Mouse (Mus musculus) embryo, embryonic 10 days (tissue): ENCODE measurements around the gene Trarg1.
"Not testable (repeated sequence)": the region's sequence is repeated elsewhere in the genome, so short reads cannot be mapped to it uniquely, and the experiment has no call there.

Source experiments
- DNase-seq: peaks from one replicate; pipeline ENCODE4 v3.0.0-alpha.2; 2015; ENCODE audit warnings: low spot score

Trarg1 gene

GRCm38 (mm10) chr11:76679508-76679907, at the start of gene Trarg1:
Gene Trarg1 (plus strand): TSS chr11:76679808.
- not testable (repeated sequence) for DNase-seq

GRCm38 (mm10) chr11:76630023-76630422, 49.6 kb upstream of the Trarg1 start:
- DNase-seq, result no peak

- DNase-seq, result no peak
Measured at GRCm38 (mm10) chr11:76630487-76630886, 49.1 kb upstream of the Trarg1 start.

GRCm38 (mm10) chr11:76639269-76639985, 40.2 kb upstream of the Trarg1 start:
- DNase-seq, result no peak

- no peak for DNase-seq
Measured at GRCm38 (mm10) chr11:76640231-76640630, 39.4 kb upstream of the Trarg1 start.

- no peak for DNase-seq
Measured at GRCm38 (mm10) chr11:76644257-76644656, 35.4 kb upstream of the Trarg1 start.

- DNase-seq, result no peak
Measured at GRCm38 (mm10) chr11:76645036-76645435, 34.6 kb upstream of the Trarg1 start.

GRCm38 (mm10) chr11:76645955-76646354, 33.7 kb upstream of the Trarg1 start:
- peak; percentile 96 for DNase-seq

- no peak for DNase-seq
Measured at GRCm38 (mm10) chr11:76647062-76647461, 32.5 kb upstream of the Trarg1 start.

GRCm38 (mm10) chr11:76647500-76647899, 32.1 kb upstream of the Trarg1 start:
- peak; percentile 91 for DNase-seq

GRCm38 (mm10) chr11:76650862-76651560, 28.6 kb upstream of the Trarg1 start:
- DNase-seq, result no peak

GRCm38 (mm10) chr11:76652838-76653334, 26.7 kb upstream of the Trarg1 start:
- DNase-seq, result no peak

- DNase-seq, result peak; percentile 83
Measured at GRCm38 (mm10) chr11:76655106-76655505, 24.5 kb upstream of the Trarg1 start.

GRCm38 (mm10) chr11:76657450-76657970, 22.1 kb upstream of the Trarg1 start:
- DNase-seq, result no peak

GRCm38 (mm10) chr11:76659138-76659930, 20.3 kb upstream of the Trarg1 start:
- peak; percentile 61 for DNase-seq

- DNase-seq, result no peak
Measured at GRCm38 (mm10) chr11:76661790-76662468, 17.7 kb upstream of the Trarg1 start.

GRCm38 (mm10) chr11:76666002-76666649, 13.5 kb upstream of the Trarg1 start:
- DNase-seq, result peak; percentile 39

GRCm38 (mm10) chr11:76667807-76668206, 11.8 kb upstream of the Trarg1 start:
- DNase-seq, result no peak

- DNase-seq, result no peak
Measured at GRCm38 (mm10) chr11:76671871-76672475, 7.6 kb upstream of the Trarg1 start, which contains the start of gene Bhlha9. Gene Bhlha9 (plus strand): TSS chr11:76672470.

GRCm38 (mm10) chr11:76672561-76673384, 6.8 kb upstream of the Trarg1 start:
- DNase-seq, result peak; percentile 61
